Mouse (Mus musculus) kidney, adult 9 months (tissue): ENCODE measurements at regions not wholly inside any gene's neighbourhood (a gene's known extent, or its start where the extent isn't known, plus 50 kb on each side); places are given as distances from the start of the nearest gene placed in this dataset.

Experiments used
- DNase-seq: peaks from one replicate; pipeline ENCODE4 v3.0.0; 2022

- DNase-seq, result no peak
These were observed 229.1 kb upstream of the A430005L14Rik start for GRCm38 (mm10) chr4:153727896-153728422.

GRCm38 (mm10) chr4:153738088-153738487 is 218.9 kb upstream of the A430005L14Rik start:
- DNase-seq, result no peak

- DNase-seq, result no peak
These were observed 214.8 kb upstream of the A430005L14Rik start for GRCm38 (mm10) chr4:153742241-153742640.

GRCm38 (mm10) chr4:153752791-153753190 is 204.2 kb upstream of the A430005L14Rik start:
- DNase-seq, result no peak

GRCm38 (mm10) chr4:153758323-153758722 is 198.7 kb upstream of the A430005L14Rik start:
- DNase-seq, result no peak

GRCm38 (mm10) chr4:153758781-153759180 is 198.3 kb upstream of the A430005L14Rik start:
- DNase-seq, result no peak

- no peak for DNase-seq
These were observed 196.1 kb upstream of the A430005L14Rik start for GRCm38 (mm10) chr4:153760934-153761333.

GRCm38 (mm10) chr4:153763413-153763812 is 193.6 kb upstream of the A430005L14Rik start:
- DNase-seq, result no peak

GRCm38 (mm10) chr4:153767713-153768112 is 189.3 kb upstream of the A430005L14Rik start:
- no peak for DNase-seq

- no peak for DNase-seq
These were observed 188.7 kb upstream of the A430005L14Rik start for GRCm38 (mm10) chr4:153768350-153768749.

- no peak for DNase-seq
These were observed 186.4 kb upstream of the A430005L14Rik start for GRCm38 (mm10) chr4:153770675-153771074.

GRCm38 (mm10) chr4:153780501-153780900 is 176.5 kb upstream of the A430005L14Rik start:
- no peak for DNase-seq

GRCm38 (mm10) chr4:153781271-153781670 is 175.8 kb upstream of the A430005L14Rik start:
- DNase-seq, result no peak

- DNase-seq, result no peak
These were observed 175.0 kb upstream of the A430005L14Rik start for GRCm38 (mm10) chr4:153781981-153782521.

GRCm38 (mm10) chr4:153784401-153784800 is 172.6 kb upstream of the A430005L14Rik start:
- no peak for DNase-seq

- DNase-seq, result no peak
These were observed 171.5 kb upstream of the A430005L14Rik start for GRCm38 (mm10) chr4:153785564-153785963.

- DNase-seq, result no peak
These were observed 164.7 kb upstream of the A430005L14Rik start for GRCm38 (mm10) chr4:153792307-153792706.

- DNase-seq, result no peak
These were observed 159.0 kb upstream of the A430005L14Rik start for GRCm38 (mm10) chr4:153798061-153798460.

- DNase-seq, result no peak
These were observed 151.3 kb upstream of the A430005L14Rik start for GRCm38 (mm10) chr4:153805727-153806126.

- DNase-seq, result no peak
These were observed 150.8 kb upstream of the A430005L14Rik start for GRCm38 (mm10) chr4:153806180-153806692.

- DNase-seq, result no peak
These were observed 150.1 kb upstream of the A430005L14Rik start for GRCm38 (mm10) chr4:153806820-153807436.

GRCm38 (mm10) chr4:153812866-153813265 is 144.2 kb upstream of the A430005L14Rik start:
- DNase-seq, result no peak

GRCm38 (mm10) chr4:153827914-153828313 is 129.1 kb upstream of the A430005L14Rik start:
- no peak for DNase-seq

GRCm38 (mm10) chr4:153829766-153830165 is 127.3 kb upstream of the A430005L14Rik start:
- DNase-seq, result no peak
